Mouse (Mus musculus): Measurements from ENCODE around the gene Mybpc3. TPM values are rescaled to one million over a fixed set of nuclear protein-coding genes. Genes with fewer than 3 reads are reported as not detected.

The Mybpc3 gene
- polyA plus RNA-seq, 1 experiment from 2014 or later = 0.36 TPM

DNA sequence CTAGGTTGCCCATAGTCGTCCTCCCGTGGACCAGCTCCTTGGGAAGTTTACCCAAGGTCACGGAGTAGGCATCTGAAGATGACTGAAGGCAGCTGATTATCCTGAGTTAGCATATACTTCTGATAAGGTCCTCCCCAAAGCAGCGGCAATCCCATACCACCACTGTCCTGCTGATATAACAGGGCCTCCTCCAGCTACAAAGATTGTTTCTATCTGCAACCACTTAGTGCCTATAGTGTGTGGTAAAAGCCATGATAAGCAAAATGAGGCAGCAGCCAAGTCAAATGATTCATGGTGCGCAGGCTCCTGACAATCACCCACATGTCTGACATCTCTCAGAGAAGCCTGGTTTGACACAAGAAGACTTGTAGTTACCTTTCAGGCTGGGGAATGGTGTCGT, 47.0 kb downstream of the Mybpc3 start:
- DNase-seq (ENCODE audit: low spot score) = no peak

GRCm38 (mm10) chr2:91167629-91168028, 49.7 kb downstream of the Mybpc3 start:
- DNase-seq (ENCODE audit: low spot score) = no peak

DNA sequence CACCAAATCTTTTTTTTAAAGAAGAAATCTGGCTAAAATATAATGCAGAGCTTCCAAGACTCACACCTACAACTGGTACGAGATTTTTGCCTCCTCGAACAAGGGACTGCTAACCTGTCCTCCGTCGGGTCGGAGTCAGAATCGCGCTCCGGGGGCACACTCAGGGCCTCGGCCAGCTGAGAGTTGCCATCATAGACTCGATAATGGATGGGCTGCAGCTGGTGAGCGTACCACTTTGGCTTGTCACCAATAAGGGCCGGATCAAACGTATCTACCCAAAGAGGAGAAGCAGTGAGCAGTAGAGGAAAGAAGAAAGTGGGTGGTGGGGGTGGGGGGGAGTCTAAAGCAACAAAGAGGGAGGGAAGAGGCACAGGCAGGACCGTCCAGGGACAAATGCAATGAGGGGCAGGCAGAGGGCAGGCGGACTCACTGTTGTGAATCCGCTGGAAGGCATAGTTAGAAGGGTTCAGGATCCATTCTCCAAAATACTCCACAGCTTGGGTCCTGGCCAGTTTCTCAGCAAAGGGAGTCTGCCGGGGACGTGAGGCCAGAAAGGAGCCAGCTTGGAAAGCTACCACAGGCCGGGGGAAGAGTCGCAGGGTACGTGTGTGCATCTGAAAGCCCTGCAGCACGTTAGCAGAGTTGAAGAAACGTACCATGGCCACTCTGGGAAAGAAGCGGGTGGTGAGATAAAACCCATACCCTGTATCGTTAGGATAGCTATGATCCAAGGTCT, 51.8 kb downstream of the Mybpc3 start:
- DNase-seq (ENCODE audit: low spot score) = no peak

GRCm38 (mm10) chr2:91175490-91175889, 57.5 kb downstream of the Mybpc3 start:
- no peak for DNase-seq (ENCODE audit: low spot score)

DNA sequence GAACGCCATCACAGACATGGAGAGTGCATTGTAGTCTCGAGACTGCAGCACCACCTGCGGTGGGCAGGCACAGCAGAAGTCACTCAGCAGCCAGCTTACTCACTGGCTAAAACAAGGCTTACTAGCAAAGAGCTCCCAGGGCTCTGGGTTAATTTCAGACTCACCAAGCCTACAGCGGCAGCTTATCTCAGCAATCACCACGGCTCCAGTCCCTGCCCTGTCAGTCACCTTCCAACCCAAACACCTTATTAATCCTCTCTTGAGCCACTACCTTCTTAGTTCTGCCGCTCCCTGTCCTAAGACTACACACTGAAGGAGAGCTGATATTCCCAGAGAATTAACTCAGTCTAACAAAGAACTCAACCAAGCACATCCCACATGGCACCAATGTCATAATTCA, 58.3 kb downstream of the Mybpc3 start:
- DNase-seq (ENCODE audit: low spot score) = no peak

- DNase-seq (ENCODE audit: low spot score) = no peak
These were observed 61.9 kb downstream of the Mybpc3 start for GRCm38 (mm10) chr2:91179825-91180224.

- no peak for DNase-seq (ENCODE audit: low spot score)
These were observed 62.8 kb downstream of the Mybpc3 start for GRCm38 (mm10) chr2:91180706-91181105.

- DNase-seq (ENCODE audit: low spot score) = peak; percentile 33
These were observed 64.1 kb downstream of the Mybpc3 start for GRCm38 (mm10) chr2:91182016-91182404.

GRCm38 (mm10) chr2:91182405-91183147, 64.6 kb downstream of the Mybpc3 start:
- DNase-seq (ENCODE audit: low spot score) = peak; percentile 90

- DNase-seq (ENCODE audit: low spot score) = peak; percentile 98
These were observed 65.2 kb downstream of the Mybpc3 start for GRCm38 (mm10) chr2:91183148-91183513.

DNA sequence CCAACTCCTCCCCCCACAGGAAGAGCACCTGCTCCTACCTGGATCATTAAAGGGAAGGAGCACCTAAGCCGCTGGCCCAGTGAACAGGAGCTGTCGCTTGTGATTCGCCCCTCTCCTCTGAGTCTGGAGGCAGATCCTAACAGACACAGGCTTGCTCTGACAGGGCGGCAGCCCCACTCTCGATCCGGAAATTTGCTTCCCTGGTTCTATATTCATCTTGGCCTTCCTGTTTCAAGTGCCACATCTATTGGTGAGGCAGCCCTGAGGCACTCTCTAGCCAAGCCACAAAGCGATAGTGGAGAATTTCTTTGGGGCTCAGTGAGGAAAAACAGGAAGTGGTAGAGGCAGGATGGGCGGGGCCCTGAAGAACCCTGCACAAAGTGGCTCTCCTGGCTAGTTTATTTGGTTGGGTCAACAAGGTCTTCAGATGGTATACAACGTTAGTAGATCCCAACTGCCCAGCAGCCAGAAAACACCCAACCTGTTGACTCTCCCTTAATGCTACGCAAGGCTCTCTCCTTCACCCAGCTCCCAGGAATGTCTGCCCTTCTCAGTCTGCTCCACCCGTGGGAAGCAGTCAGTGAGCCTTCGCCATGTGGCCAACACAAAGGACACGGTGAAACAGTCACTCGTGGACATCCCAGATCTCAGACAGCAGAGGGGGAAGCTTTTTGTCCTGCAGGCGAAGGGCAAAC, 65.9 kb downstream of the Mybpc3 start, which contains the start of gene Madd:
Madd (minus strand) TSS at position 127 of the 695 bp plus-strand sequence.
- peak; percentile 75 for DNase-seq (ENCODE audit: low spot score)

Other genes starting within 250 kb of the Mybpc3 start
- gene C1qtnf4, start 232.3 kb upstream of the Mybpc3 start, polyA plus RNA-seq (2015; fragmentation: Nextera tagmentation; extraction: Ambion mirVana) = 4.4 and 4.5 TPM in 2 replicates
- gene Kbtbd4, start 213.4 kb upstream of the Mybpc3 start, polyA plus RNA-seq (2015; fragmentation: Nextera tagmentation; extraction: Ambion mirVana) = 30.8 and 31.8 TPM in 2 replicates
- gene Ndufs3, start 213.3 kb upstream of the Mybpc3 start, polyA plus RNA-seq (2015; fragmentation: Nextera tagmentation; extraction: Ambion mirVana) = 224 and 230 TPM in 2 replicates
- gene Celf1, start 177.8 kb upstream of the Mybpc3 start, polyA plus RNA-seq (2015; fragmentation: Nextera tagmentation; extraction: Ambion mirVana) = 54.9 and 65.4 TPM in 2 replicates
- 8.3 TPM in 2 replicates for gene Rapsn, start 82.5 kb upstream of the Mybpc3 start, polyA plus RNA-seq (2015; fragmentation: Nextera tagmentation; extraction: Ambion mirVana)
- gene Psmc3, start 64.1 kb upstream of the Mybpc3 start, polyA plus RNA-seq (2015; fragmentation: Nextera tagmentation; extraction: Ambion mirVana) = 302 and 307 TPM in 2 replicates
- 15.1 and 16.4 TPM in 2 replicates for gene Slc39a13, start 47.7 kb upstream of the Mybpc3 start, polyA plus RNA-seq (2015; fragmentation: Nextera tagmentation; extraction: Ambion mirVana)
- gene Spi1, start 35.8 kb upstream of the Mybpc3 start, polyA plus RNA-seq (2015; fragmentation: Nextera tagmentation; extraction: Ambion mirVana) = 13.8 and 14.0 TPM in 2 replicates
- 15.9 and 27.0 TPM in 2 replicates for gene Madd, start 65.7 kb downstream of the Mybpc3 start, polyA plus RNA-seq (2015; fragmentation: Nextera tagmentation; extraction: Ambion mirVana)
- gene Nr1h3, start 84.7 kb downstream of the Mybpc3 start, polyA plus RNA-seq (2015; fragmentation: Nextera tagmentation; extraction: Ambion mirVana) = 7.2 and 9.6 TPM in 2 replicates
- gene Acp2, start 84.7 kb downstream of the Mybpc3 start, polyA plus RNA-seq (2015; fragmentation: Nextera tagmentation; extraction: Ambion mirVana) = 15.5 and 15.6 TPM in 2 replicates
- 33.7 and 35.8 TPM in 2 replicates for gene Ddb2, start 118.8 kb downstream of the Mybpc3 start, polyA plus RNA-seq (2015; fragmentation: Nextera tagmentation; extraction: Ambion mirVana)
- gene Pacsin3, start 137.8 kb downstream of the Mybpc3 start, polyA plus RNA-seq (2015; fragmentation: Nextera tagmentation; extraction: Ambion mirVana) = 4.3 and 5.9 TPM in 2 replicates
- gene Arfgap2, start 146.8 kb downstream of the Mybpc3 start, polyA plus RNA-seq (2015; fragmentation: Nextera tagmentation; extraction: Ambion mirVana) = 95.7 and 99.8 TPM in 2 replicates

Measured in thymus, postnatal 0 days (tissue).